Comparison of ENCODE assay signal across 8 mouse cellular contexts in genomic region chr17:47672311-47673111, GRCm38 (mm10). TPM values are rescaled to one million over a fixed set of nuclear protein-coding genes. Genes with fewer than 3 reads are reported as not detected.
A peak's percentile ranks its signal among the peaks of the same experiment; 100 is the strongest.
DNase-seq lines count a peak whose midpoint lies in the region; ATAC-seq lines count a peak whose summit lies in the region.

No protein-coding gene starts in this region.

- peak overlapping the region; percentile 39 for H3K4me3 ChIP-seq in hindbrain, embryonic 13.5 days
- peak overlapping the region; percentile 44 for H3K4me3 ChIP-seq in limb, embryonic 12.5 days (replicated peaks)
- peak overlapping the region; percentile 32 for H3K4me3 ChIP-seq in midbrain, embryonic 12.5 days

- peak overlapping the region; percentile 66 for H3K9ac ChIP-seq in hindbrain, embryonic 13.5 days
- peak overlapping the region; percentile 59 for H3K9ac ChIP-seq in limb, embryonic 12.5 days (replicated peaks)
- peak overlapping the region; percentile 20 for H3K9ac ChIP-seq in midbrain, embryonic 12.5 days (replicated peaks)

- peaks cover 28% of the 10 kb centered on the region for H3K4me1 ChIP-seq in hindbrain, embryonic 13.5 days (replicated peaks)
- peaks cover 19% of the 10 kb centered on the region for H3K4me1 ChIP-seq in limb, embryonic 12.5 days (replicated peaks)
- H3K4me1 ChIP-seq in midbrain, embryonic 12.5 days: peaks cover 19% of the 10 kb centered on the region

- peak; percentile 66; the same call in 1 of the 2 replicates for ATAC-seq in cerebellum, adult (ENCODE audit: insufficient number of reproducible peaks, low FRiP score, low TSS enrichment)
- ATAC-seq in hindbrain, embryonic 13.5 days (ENCODE audit: low FRiP score): peak; percentile 58
- ATAC-seq in limb, embryonic 12.5 days (ENCODE audit: insufficient number of reproducible peaks, insufficient read depth, low FRiP score, low TSS enrichment, low read depth): peak; percentile 63; the same call in 1 of the 2 replicates
- ATAC-seq in midbrain, embryonic 12.5 days (ENCODE audit: low FRiP score, low read depth): peak; percentile 77

- WGBS in hindbrain, embryonic 13.5 days: 4% methylated on average over 68 of the region's 68 CpGs
- 3% methylated on average over 68 of the region's 68 CpGs for WGBS in limb, embryonic 12.5 days
- WGBS in midbrain, embryonic 12.5 days: 4% methylated on average over 67 of the region's 68 CpGs

- peaks cover 19% of the 10 kb centered on the region; the same call in 1 of the 2 replicates for H3K27me3 ChIP-seq in hindbrain, embryonic 13.5 days
- peaks cover 30% of the 10 kb centered on the region for H3K27me3 ChIP-seq in limb, embryonic 12.5 days
- peaks cover 32% of the 10 kb centered on the region for H3K27me3 ChIP-seq in midbrain, embryonic 12.5 days

- peak overlapping the region; percentile 72 for H3K4me2 ChIP-seq in hindbrain, embryonic 13.5 days
- peak overlapping the region; percentile 89 for H3K4me2 ChIP-seq in limb, embryonic 12.5 days
- H3K4me2 ChIP-seq in midbrain, embryonic 12.5 days (replicated peaks): peak overlapping the region; percentile 53

- no peaks in the 10 kb centered on the region for H3K9me3 ChIP-seq in hindbrain, embryonic 13.5 days
- no peaks in the 10 kb centered on the region for H3K9me3 ChIP-seq in limb, embryonic 12.5 days
- no peaks in the 10 kb centered on the region for H3K9me3 ChIP-seq in midbrain, embryonic 12.5 days

- H3K36me3 ChIP-seq in hindbrain, embryonic 13.5 days: peaks cover 19% of the 10 kb centered on the region
- H3K36me3 ChIP-seq in limb, embryonic 12.5 days: peaks cover 18% of the 10 kb centered on the region
- peaks cover 26% of the 10 kb centered on the region for H3K36me3 ChIP-seq in midbrain, embryonic 12.5 days

- no peak for DNase-seq in cerebellum, adult 8-10 months
- DNase-seq in cerebellum, postnatal 10 days: peak; percentile 44 to 56
- peak; percentile 56 to 68 for DNase-seq in gastrocnemius, adult 8-10 months (ENCODE audit: low spot score in 2 of 2)
- DNase-seq in testis, postnatal 14 days (ENCODE audit: low spot score): peak; percentile 65

- H3K27ac ChIP-seq in hindbrain, embryonic 13.5 days: peak overlapping the region; percentile 44; the same call in 1 of the 2 replicates
- H3K27ac ChIP-seq in limb, embryonic 12.5 days: no peak overlapping the region
- H3K27ac ChIP-seq in midbrain, embryonic 12.5 days (replicated peaks): no peak overlapping the region

RNA-seq across cellular contexts. Expression of gene Tomm6, which starts 15.7 kb away (rescaled TPM):
- 100 to 1,000 TPM; 106 to 129 (median 114) TPM for total RNA-seq in gastrocnemius, adult 8-10 months (2022)
- 289 and 295 TPM in 2 replicates for polyA plus RNA-seq in hindbrain, embryonic 13.5 days (2015; fragmentation: Nextera tagmentation; extraction: Ambion mirVana)
- polyA plus RNA-seq in limb, embryonic 12.5 days (2016; fragmentation: Nextera tagmentation; extraction: Ambion mirVana): 394 and 437 TPM in 2 replicates
- 337 and 352 TPM in 2 replicates for polyA plus RNA-seq in midbrain, embryonic 12.5 days (2016; fragmentation: Nextera tagmentation; extraction: Ambion mirVana)

RNA-seq across cellular contexts. Expression of gene Frs3, which starts 16.3 kb away (rescaled TPM):
- 1 to 10 TPM; 4.3 to 6.0 (median 5.2) TPM for total RNA-seq in gastrocnemius, adult 8-10 months (2022)
- 28.6 and 32.9 TPM in 2 replicates for polyA plus RNA-seq in hindbrain, embryonic 13.5 days (2015; fragmentation: Nextera tagmentation; extraction: Ambion mirVana)
- 8.9 TPM in 2 replicates for polyA plus RNA-seq in limb, embryonic 12.5 days (2016; fragmentation: Nextera tagmentation; extraction: Ambion mirVana)
- 18.8 and 19.4 TPM in 2 replicates for polyA plus RNA-seq in midbrain, embryonic 12.5 days (2016; fragmentation: Nextera tagmentation; extraction: Ambion mirVana)

RNA-seq across cellular contexts. Expression of gene Gm21981, which starts 21.7 kb away (rescaled TPM):
- under 1 TPM in 2 of 4 experiments, not detected in 2; 0.17 to 0.39 TPM for total RNA-seq in gastrocnemius, adult 8-10 months (2022)
- 0.52 and 0.71 TPM in 2 replicates for polyA plus RNA-seq in hindbrain, embryonic 13.5 days (2015; fragmentation: Nextera tagmentation; extraction: Ambion mirVana)
- polyA plus RNA-seq in limb, embryonic 12.5 days (2016; fragmentation: Nextera tagmentation; extraction: Ambion mirVana): 0.42 and 0.54 TPM in 2 replicates
- 0.34 and 0.41 TPM in 2 replicates for polyA plus RNA-seq in midbrain, embryonic 12.5 days (2016; fragmentation: Nextera tagmentation; extraction: Ambion mirVana)

RNA-seq across cellular contexts. Expression of gene Prickle4, which starts 22.0 kb away (rescaled TPM):
- total RNA-seq in gastrocnemius, adult 8-10 months (2022): 1 to 10 TPM in 3 of 4 experiments, under 1 TPM in 1; 0.56 to 3.3 (median 2.3) TPM
- 0.43 and 0.52 TPM in 2 replicates for polyA plus RNA-seq in hindbrain, embryonic 13.5 days (2015; fragmentation: Nextera tagmentation; extraction: Ambion mirVana)
- 1.6 TPM in 1 of 2 replicates, not detected in the other for polyA plus RNA-seq in limb, embryonic 12.5 days (2016; fragmentation: Nextera tagmentation; extraction: Ambion mirVana)
- polyA plus RNA-seq in midbrain, embryonic 12.5 days (2016; fragmentation: Nextera tagmentation; extraction: Ambion mirVana): 0.57 and 1.3 TPM in 2 replicates

RNA-seq across cellular contexts. Expression of gene Usp49, which starts 42.0 kb away (rescaled TPM):
- total RNA-seq in gastrocnemius, adult 8-10 months (2022): 1 to 10 TPM; 2.0 to 3.4 (median 3.2) TPM
- 8.6 and 9.1 TPM in 2 replicates for polyA plus RNA-seq in hindbrain, embryonic 13.5 days (2015; fragmentation: Nextera tagmentation; extraction: Ambion mirVana)
- 8.1 and 8.9 TPM in 2 replicates for polyA plus RNA-seq in limb, embryonic 12.5 days (2016; fragmentation: Nextera tagmentation; extraction: Ambion mirVana)
- polyA plus RNA-seq in midbrain, embryonic 12.5 days (2016; fragmentation: Nextera tagmentation; extraction: Ambion mirVana): 10.5 and 11.9 TPM in 2 replicates
